Mouse (Mus musculus): Measurements from ENCODE around the gene Ldhc.
"Not testable (repeated sequence)": the region's sequence is repeated elsewhere in the genome, so short reads cannot be mapped to it uniquely, and the experiment has no call there.

The Ldhc gene

DNA sequence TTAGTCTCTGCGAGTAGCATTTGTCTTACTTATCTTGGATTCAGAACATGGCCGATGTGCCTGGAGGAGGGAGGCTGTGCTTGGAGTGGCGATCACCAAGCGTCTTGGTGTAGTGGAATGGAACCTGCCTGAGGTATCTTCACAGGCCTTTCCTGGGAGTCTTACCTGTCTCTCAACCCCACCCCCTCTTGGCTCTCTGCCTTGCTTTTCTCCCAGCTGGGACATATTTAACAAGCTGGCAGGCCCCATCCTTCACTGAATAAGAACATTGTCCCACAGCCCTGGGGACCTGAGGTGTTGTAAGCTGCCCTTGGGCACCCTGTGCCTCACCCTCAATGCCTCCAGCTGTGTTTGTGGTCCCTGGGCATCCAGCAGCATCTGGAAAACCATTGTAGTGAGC, 17.4 kb upstream of the Ldhc start:
- DNase-seq = peak; percentile 42

DNA sequence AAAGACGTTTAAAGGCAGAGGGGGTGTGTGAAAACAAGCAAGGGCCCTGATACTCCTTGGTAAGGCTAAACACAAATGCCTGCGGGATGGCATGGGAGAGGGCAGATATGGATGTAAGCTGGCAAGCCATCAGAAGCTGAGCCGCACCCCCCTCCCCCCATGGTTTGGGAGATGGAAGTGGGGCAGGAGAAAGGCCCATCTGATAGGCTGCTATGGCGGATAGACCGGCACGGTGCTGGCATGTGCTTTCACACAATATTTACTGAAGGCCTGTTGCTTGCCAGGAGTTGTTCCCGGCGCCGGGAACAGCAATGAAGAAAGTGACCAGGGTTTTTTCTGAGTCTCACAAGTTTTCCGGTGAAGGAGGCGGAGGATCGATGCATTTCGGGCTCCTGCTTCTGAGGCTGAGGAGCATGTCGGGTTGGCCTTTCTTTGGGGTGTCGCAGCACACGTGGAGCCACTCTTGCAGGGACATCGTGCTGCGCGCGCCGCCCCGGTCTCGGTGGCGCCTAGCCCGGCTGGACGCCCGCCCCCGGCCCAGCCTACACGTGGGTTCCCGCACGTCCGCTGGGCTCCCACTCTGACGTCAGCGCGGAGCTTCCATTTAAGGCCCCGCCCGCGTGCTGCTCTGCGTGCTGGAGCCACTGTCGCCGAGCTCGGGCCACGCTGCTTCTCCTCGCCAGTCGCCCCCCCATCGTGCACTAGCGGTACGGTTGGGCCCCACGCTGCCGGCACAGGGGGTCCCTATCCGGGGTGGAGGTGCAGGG, 15.6 kb upstream of the Ldhc start:
- peak; percentile 97 for DNase-seq

DNA sequence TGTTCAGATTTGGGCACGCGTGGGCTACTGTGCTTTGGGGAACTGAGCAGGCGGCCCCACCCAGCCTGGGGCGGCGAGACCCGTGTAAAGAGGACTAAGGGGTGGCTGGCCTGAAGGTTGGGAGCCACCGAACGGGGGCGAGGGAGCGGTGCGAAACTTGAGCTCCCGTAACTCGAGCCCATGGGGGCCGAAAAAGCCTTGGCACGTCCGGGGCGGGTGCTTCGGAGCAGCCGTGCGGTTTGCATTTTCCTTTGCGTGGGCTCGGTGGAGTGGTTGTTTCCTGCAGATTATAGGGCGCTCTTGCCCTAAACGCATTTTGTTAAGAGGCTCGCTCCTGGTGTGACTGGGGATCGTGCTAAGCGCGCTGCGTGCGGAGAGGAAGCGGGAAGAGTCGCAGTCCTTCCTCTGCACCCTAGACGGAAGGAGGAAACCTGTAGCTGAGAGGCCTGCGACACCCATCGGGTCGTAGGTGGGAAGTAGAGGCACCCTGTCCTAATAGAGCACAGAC, 15.0 kb upstream of the Ldhc start:
- peak; percentile 30 for DNase-seq

DNA sequence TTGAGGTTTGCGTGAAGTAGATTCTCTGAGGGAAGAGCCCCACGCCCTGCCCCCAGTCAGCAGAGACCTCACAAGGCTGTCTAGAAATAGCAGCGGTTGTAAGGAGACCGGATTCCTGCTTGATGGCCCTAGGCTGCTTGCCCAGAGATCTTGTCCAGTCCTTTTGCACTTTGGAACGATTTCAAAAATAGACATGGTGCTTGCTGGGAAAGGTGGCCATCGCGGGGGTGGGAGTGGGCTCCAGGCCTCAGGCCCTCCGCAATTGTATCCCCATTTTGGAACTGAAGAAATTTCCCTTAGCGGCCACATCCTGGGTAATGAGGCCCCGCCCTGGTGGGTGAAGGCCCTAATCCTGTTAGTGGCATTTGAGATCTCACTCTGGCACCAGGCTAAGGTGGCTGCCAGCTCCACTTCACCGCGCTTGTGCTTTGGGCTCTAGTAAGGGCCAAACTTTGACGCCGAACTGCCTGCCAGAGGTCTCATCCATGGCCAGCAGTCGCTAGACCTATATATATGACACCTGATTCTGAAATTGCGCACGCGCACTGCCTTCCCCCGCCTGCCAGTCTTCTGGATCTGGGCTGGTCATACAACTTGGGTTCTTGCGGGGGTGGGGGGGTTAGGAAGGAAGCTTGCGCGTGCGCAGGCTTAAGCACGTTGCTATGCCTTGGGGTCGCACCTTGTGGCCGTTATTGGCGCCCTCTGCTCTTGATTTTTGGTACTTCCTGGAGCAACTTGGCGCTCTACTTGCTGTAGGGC, 14.3 kb upstream of the Ldhc start:
- DNase-seq = peak; percentile 67

DNA sequence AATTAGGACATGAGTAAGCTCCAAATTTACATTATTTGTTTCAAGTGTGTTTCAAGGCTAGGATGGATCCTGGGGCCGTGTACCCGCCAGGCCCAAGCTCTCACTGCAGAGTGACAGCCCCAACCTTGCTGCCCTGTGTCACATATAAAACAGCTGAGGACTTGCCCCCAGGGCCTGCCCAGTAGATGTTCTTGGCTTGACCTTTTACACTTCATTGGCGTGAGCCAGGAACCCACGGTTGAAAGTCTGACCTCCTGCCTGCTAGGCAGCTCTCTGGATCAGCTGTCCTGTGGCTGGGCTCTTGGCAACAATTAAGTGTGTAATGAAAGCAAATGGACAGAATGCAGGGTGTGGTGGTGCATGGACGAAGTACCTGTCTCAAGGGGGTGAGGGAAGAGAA, 11.7 kb upstream of the Ldhc start:
- DNase-seq = no peak

DNA sequence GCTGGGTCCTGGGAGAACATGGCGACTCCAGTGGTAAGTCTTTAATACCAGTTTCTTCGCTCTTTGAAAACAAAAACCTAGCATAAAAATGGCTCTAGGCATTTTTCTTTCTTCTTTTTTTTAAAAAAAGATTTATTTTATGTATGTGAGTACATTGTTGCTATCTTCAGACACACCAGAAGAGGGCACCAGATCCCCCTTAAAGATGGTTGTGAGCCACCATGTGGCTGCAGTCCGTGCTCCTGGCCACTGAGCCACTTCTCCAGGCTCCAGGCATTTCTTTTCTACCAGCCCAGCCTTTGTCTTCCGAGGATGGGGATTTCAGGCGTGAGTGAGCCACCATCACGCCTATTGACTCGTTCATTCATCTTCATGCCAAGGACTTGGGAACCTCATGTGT, 10.0 kb upstream of the Ldhc start:
- no peak for DNase-seq

DNA sequence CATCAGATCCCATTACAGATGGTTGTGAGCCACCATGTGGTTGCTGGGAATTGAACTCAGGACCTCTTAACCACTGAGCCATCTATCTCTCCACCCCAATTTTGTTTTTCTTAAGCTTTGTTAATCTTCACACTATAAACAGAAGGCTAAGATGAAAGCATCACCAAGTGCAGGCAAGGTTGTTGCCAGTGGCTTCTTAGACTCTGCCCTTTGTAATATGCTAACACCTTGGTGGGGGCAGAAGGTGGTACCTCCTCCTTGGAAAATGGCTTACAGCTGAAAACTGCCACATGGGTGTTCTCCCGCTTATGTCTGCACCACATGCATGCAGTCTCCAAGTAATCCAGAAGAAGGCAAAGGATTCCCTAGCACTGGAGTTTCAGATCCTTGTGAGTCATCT, 8.3 kb upstream of the Ldhc start:
- DNase-seq = no peak

DNA sequence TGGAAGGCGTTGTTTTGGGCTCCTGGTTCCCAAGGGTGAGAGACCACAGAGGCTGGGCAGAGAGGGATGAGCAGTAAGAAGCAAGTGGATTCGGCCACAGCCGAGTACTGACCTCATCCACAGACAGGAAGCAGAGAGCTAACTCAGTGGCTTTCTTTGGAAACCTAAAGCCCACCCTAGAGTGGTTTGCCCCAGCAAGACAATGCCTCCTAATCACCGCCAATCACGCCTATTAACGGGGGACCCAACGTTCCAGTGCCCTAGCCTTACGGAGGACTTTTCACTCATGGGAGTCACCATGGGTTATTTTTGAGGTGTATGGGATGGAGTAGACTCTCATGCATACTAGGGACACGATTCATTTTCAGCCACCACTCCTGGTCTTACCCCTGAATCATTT, 7.6 kb upstream of the Ldhc start:
- DNase-seq = no peak

DNA sequence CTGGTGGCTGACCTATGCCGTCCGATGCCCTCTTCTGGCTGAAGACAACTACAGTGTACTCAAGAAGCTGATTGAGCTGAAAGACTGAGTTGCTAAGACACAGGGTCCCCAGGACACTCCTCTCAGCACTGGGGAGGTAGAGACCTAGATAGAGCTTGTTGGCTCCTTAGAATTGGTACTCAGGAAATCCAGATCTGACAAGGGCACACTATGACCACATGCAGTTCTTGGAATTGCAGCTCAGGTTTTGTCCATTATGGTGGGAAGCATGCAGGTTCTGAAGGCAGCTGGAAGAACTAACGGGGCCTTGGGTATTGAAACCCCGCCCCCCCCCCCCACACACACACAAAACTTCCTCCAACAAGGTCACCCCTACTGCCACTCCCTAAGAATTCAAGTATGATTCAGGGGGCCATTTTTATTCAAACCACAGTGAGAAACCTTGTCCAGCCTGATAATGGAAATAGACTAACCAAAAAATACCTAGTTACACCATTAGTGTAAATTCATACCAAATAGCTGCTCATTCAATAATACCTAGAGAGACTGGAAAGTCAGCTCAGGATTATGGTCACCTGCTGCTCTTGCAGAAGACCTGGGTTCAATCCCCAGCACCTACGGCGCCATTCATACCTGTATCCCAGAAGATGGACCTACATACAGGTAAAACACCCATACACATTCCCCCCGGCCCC, 5.0 kb upstream of the Ldhc start:
- DNase-seq = no peak

DNA sequence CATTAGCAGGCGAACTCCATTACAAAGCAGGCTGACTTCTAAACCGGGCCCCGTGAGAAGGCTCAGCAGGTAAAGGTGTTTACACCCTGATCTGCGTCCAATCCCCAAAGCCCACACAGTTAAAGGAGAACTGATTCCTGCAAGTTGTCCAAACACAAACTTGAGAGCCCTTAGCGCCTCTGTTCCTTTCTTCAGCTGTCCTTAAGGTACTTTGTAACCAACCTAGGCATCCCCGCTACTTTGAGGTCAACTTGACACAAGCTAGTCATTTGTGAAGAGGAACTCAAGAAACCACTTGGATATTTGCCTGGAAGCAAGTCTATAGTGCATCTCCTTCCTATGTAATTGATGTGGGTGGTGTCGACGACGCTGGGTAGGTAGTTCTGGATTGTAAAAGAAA, 3.6 kb upstream of the Ldhc start:
- no peak for DNase-seq

DNA sequence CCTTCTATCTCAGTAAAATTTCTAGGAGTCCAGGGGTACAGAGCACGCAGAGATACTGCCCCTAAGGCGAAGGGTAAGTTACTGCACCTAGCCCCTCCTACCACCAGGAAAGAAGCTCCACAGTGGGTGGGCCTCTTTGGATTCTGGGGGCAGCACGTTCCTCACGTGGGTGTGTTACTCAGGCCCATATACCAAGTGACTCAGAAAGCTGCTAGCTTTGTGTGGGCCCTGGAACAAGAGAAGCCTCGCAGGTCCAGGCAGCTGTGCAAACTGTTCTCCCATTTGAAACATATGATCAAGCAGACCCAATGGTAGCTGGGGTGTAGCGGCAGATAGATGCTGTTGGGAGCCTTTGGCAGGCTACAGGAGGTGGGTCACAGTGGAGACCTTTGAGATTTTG, 2.0 kb upstream of the Ldhc start:
- no peak for DNase-seq

DNA sequence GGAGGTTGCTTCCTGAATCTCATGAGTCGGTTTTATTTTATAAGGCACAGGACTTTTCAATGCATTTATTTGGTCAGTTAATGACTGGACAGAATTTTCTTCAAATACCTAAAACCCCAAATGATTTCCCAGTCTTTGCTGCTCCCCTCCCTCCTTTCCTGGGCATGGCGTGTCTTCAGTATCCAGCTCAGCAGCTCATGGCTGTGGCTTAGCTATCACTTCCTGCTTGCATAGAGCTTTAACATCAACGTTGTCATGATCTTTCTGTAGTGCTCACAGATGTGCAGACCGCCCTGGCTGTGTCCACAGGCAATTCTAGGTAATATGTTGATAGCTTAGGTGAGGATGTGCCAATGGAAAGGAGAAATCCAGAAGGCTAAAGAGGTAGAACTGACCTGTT, 11.0 kb downstream of the Ldhc start:
- no peak for DNase-seq

DNA sequence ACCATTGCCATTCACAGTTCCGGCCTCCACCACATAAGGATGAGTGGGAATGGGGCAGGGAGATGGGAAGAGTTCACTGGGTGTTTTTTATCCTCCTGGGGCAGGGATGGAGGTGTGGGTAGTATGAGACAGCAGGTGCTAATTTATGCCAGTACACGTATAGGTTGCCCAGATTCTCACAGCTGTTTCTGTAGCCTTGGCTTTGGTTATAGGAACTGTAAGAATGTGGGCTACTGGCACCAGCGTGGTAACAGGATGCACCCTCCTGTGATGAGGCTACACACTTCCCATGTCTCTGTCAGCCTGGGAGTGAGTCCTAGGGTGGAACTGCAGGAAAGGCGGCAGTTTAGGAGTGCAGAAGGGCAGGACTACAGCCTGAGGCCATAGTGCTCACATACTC, 15.8 kb downstream of the Ldhc start:
- DNase-seq = no peak

DNA sequence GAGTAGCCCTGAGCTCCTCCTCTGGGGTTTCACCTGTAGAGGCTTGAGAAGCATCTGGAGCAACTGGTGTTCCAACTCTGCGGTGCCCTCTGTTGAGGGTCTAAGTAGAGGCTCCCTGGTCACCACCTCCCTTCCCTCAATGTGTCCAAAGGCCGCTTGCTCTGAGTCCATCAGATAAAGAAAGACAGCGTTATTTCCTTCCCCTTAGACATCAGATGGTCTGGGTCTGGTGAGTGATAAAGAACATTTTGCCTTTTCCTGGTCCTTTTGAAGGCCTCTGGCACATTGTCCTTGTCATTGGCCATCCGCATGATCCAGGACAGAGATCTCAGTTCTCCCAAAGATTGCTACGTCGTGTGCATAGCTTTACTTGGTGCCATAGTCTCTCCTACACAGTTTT, 16.3 kb downstream of the Ldhc start:
- no peak for DNase-seq

DNA sequence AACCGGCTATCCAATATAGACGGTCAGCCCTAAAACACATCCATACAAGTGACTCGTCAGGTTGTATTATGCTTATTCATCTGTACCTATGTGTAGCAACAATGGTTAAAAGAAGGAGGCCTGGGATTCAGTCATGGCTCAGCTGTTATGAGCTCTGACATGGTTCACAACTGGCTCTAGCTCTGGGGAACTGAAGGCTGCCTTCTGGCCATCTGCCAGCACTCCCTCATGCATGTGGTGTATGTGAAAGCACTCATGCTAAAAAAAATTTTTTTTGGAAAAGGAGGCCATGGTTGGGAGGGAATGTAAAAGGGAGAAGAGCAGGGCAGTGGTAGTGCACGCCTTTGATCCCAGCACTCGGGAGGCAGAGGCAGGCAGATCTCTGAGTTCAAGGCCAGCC, 18.8 kb downstream of the Ldhc start:
- DNase-seq = no peak

DNA sequence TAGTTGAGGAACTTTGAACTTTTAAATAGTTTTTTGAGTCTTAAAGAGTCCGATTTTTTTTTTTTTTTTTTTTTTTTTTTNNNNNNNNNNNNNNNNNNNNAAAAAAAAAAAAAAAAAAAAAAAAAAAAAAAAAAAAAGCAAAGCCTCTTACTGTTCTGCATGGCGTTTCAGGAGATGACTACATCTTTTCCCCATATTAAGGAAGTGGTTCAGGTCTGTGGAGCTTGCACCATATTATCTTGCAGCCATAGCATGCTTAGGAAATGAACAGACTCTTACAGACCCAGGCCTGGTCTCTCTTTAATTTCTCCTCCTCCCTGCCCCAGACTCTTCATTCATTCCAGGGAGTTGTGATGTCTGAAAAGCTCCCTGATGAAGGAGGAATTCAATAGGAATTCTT, 20.0 kb downstream of the Ldhc start:
- no peak for DNase-seq

DNA sequence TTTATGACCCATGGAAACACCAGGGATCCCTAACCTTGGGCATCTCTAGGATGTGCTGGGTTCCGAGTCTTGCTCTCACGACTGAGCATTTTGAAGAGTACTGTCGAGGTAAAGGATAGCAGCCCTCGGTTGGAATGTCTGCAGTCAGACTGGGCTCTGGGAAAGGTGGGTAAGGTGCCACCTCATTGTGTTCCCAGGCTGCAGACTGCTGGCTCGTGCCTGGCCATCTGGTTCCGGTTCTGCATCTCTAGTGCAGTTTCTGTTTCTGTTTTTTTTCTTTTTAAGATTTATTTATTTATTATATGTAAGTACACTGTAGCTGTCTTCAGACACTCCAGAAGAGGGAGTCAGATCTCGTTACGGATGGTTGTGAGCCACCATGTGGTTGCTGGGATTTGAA, 20.9 kb downstream of the Ldhc start:
- DNase-seq = not testable (repeated sequence)

DNA sequence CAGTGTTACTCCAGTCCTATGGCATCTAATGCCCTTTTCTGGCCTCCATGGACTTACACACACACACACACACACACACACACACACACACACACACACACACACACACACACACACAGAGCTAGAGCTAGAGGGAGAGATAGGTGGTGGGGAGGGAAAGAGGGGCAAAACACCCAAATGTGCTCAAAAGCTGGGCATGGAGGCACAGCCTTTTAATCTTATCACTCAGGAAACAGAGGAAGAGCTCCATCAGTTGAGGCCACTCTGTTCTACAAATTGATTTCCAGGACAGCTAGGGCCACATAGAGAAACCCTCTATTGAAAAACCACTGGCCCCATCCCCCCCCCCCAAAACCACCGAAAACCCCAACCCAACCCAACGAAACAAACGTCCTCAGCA, 22.3 kb downstream of the Ldhc start:
- DNase-seq = no peak

DNA sequence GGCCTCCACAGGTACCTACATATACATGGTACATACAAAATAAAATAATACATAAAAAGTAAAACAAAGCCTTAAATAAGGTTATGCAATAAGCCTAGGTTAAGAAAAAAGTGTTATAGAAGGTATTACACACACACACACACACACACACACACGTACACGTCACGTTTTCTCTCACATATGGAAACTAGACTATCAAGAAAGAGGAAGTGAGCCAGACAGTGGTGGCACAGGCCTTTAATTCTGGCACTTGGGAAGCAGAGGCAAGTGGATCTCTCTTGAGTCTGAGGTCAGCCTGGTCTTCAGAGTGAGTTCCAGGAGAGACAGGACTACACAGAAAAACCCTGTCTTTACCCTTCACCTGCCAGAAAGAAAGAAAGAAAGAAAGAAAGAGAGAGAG, 34.5 kb downstream of the Ldhc start:
- peak; percentile 5 for DNase-seq

DNA sequence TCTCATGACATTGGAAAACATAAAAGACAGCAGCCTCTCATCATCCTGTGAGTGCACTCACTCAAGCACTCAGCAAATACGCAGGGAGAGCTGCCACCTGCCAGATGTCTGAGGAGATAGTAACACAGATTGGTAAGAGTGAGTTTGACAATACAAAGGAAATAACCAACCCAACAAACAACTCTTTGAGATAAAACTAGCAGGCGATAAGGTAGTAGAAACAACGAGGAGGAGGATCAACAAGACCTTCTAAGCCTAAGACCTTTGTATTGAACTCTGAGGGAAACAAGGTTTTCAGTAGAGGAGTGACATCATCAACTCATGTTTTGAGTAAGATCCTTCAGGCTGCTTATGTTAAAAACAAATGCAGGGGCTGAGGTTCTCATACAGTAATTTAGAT, 38.3 kb downstream of the Ldhc start:
- no peak for DNase-seq

DNA sequence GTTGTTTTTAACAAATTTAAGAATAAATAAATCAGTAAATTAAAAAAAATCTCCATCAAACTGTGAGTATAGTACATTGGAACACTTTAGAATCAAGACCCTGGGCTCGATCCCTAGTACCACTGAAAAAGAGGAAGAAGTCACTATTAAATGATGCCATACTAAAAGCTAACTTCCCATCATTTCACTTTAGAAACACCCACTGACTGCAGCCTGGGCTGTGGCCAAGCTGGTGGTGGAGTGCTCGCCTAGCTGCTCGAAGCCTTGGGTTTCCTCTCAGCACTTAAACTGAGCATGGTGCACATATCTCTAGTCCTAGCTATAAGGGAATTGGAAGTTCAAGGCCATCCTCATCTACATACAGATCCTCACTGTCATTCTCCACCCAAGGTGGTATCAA, 50.2 kb downstream of the Ldhc start:
- DNase-seq = no peak

DNA sequence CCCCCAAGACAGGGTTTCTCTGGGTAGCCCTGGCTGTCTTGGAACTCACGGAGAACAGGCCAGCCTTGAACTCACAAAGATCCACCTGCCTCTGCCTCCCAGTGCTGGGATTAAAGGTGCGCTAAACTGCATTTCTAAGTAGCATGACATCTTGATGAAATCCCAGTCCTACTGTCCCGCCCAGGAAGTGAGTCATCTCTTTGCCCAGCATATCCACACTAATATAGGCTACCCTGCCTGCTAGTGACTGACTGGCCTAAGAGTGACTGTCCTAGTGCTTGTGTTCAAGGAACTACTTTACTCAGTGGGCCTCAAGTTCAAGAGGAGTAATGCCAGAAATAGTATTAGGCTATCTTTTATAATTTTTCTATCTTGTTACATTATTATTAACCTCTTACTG, 55.4 kb downstream of the Ldhc start:
- DNase-seq = peak; percentile 12

DNA sequence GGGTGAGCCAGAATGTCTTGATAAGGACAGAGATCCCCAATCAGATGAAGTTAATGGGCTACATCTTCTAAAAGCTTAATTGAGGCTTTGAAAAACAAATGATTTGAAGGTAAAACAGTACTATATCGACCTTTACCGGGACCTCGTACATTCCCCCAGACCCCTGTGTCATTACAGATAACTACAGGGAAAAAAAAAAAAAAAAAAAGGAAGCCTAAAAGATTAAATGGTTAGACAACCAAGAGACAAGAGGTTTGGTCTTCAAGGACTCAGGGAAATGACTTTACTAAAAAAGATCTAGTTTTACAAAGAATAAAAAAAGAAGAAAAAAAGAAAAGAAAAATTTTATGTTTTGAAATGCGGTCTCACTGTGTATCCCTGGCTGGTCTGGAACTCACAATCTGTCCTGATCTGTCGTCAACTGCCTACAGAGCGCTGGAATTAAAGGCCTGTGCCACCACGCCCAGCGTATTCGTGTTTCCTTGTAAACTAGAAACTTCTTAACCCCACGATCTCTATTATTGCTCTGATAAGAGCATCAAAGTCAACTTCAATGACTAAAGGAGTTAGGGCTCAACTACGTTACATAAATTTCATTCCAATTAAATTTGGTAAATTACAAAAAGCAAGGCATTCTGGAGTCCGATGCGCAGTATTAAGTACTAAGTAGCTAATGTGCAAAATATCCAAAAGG, 57.8 kb downstream of the Ldhc start:
- DNase-seq = peak; percentile 26
